Mouse (Mus musculus) Muller cell, postnatal 12 days (primary cell): ENCODE measurements around the gene Nrxn2.
A peak's percentile ranks its signal among the peaks of the same experiment; 100 is the strongest.

Source experiments
- DNase-seq: peaks from one replicate; pipeline ENCODE4 v3.0.0-alpha.2; 2015; ENCODE audit errors: inconsistent ontology term

Gene Nrxn2

GRCm38 (mm10) chr19:6493219-6493618 lies 74.7 kb downstream of the Nrxn2 start:
- no peak for DNase-seq

- DNase-seq = no peak
These were observed 75.5 kb downstream of the Nrxn2 start for GRCm38 (mm10) chr19:6494032-6494431.

- DNase-seq = no peak
These were observed 76.1 kb downstream of the Nrxn2 start for GRCm38 (mm10) chr19:6494504-6495170.

GRCm38 (mm10) chr19:6495714-6496113 lies 77.2 kb downstream of the Nrxn2 start:
- DNase-seq = no peak

- no peak for DNase-seq
These were observed 78.1 kb downstream of the Nrxn2 start for GRCm38 (mm10) chr19:6496462-6497149.

GRCm38 (mm10) chr19:6497150-6497801 lies 78.7 kb downstream of the Nrxn2 start:
- peak; percentile 29 for DNase-seq

GRCm38 (mm10) chr19:6497803-6498202 lies 79.3 kb downstream of the Nrxn2 start:
- peak; percentile 9 for DNase-seq

- DNase-seq = no peak
These were observed 80.0 kb downstream of the Nrxn2 start for GRCm38 (mm10) chr19:6498350-6499131.

- DNase-seq = no peak
These were observed 81.5 kb downstream of the Nrxn2 start for GRCm38 (mm10) chr19:6499860-6500635.

GRCm38 (mm10) chr19:6500636-6501025 lies 82.1 kb downstream of the Nrxn2 start:
- no peak for DNase-seq

- DNase-seq = peak; percentile 17
These were observed 83.6 kb downstream of the Nrxn2 start for GRCm38 (mm10) chr19:6502035-6502541.

GRCm38 (mm10) chr19:6502543-6503319 lies 84.2 kb downstream of the Nrxn2 start:
- peak; percentile 60 for DNase-seq

- peak; percentile 40 for DNase-seq
These were observed 85.6 kb downstream of the Nrxn2 start for GRCm38 (mm10) chr19:6503926-6504655.

GRCm38 (mm10) chr19:6504656-6505045 lies 86.1 kb downstream of the Nrxn2 start:
- DNase-seq = no peak

GRCm38 (mm10) chr19:6507393-6507792 lies 88.9 kb downstream of the Nrxn2 start:
- no peak for DNase-seq

GRCm38 (mm10) chr19:6509881-6510280 lies 91.3 kb downstream of the Nrxn2 start:
- DNase-seq = no peak

GRCm38 (mm10) chr19:6510546-6510945 lies 92.0 kb downstream of the Nrxn2 start:
- no peak for DNase-seq

GRCm38 (mm10) chr19:6513389-6514139 lies 95.0 kb downstream of the Nrxn2 start:
- DNase-seq = no peak

GRCm38 (mm10) chr19:6514940-6515339 lies 96.4 kb downstream of the Nrxn2 start:
- DNase-seq = no peak
